Mouse (Mus musculus): ENCODE results near the gene Olfr1466. TPM values are rescaled to one million over a fixed set of nuclear protein-coding genes. Genes with fewer than 3 reads are reported as not detected.

The Olfr1466 gene
- not detected in 2 replicates for polyA plus RNA-seq (2012; rRNA removed; ENCODE audit: low replicate concordance)

GRCm38 (mm10) chr19:13338562-13338961 lies at the start of gene Olfr1466:
Olfr1466 (plus strand) TSS chr19:13338862.

GRCm38 (mm10) chr19:13315441-13315840 lies 23.2 kb upstream of the Olfr1466 start, which contains the start of gene Olfr1465:
Olfr1465 (minus strand) TSS chr19:13315541.

GRCm38 (mm10) chr19:13361936-13362335 lies 23.3 kb downstream of the Olfr1466 start, which contains the start of gene Olfr1467:
Olfr1467 (plus strand) TSS chr19:13362236.

Other genes starting within 250 kb of the Olfr1466 start
- gene Olfr1457, start 241.0 kb upstream of the Olfr1466 start, polyA plus RNA-seq (2012; rRNA removed; ENCODE audit: low replicate concordance), result not detected in 2 replicates
- gene Olfr1458, start 232.1 kb upstream of the Olfr1466 start, polyA plus RNA-seq (2012; rRNA removed; ENCODE audit: low replicate concordance), result not detected in 2 replicates
- gene Olfr1459, start 189.3 kb upstream of the Olfr1466 start, polyA plus RNA-seq (2012; rRNA removed; ENCODE audit: low replicate concordance), result not detected in 2 replicates
- not detected in 2 replicates for gene Olfr1461, start 175.9 kb upstream of the Olfr1466 start, polyA plus RNA-seq (2012; rRNA removed; ENCODE audit: low replicate concordance)
- not detected in 2 replicates for gene Olfr1462, start 153.1 kb upstream of the Olfr1466 start, polyA plus RNA-seq (2012; rRNA removed; ENCODE audit: low replicate concordance)
- gene Olfr1463, start 107.5 kb upstream of the Olfr1466 start, polyA plus RNA-seq (2012; rRNA removed; ENCODE audit: low replicate concordance), result not detected in 2 replicates
- not detected in 2 replicates for gene Olfr1465, start 23.3 kb upstream of the Olfr1466 start, polyA plus RNA-seq (2012; rRNA removed; ENCODE audit: low replicate concordance)
- gene Olfr1467, start 23.4 kb downstream of the Olfr1466 start, polyA plus RNA-seq (2012; rRNA removed; ENCODE audit: low replicate concordance), result not detected in 2 replicates
- not detected in 2 replicates for gene Olfr1469, start 69.0 kb downstream of the Olfr1466 start, polyA plus RNA-seq (2012; rRNA removed; ENCODE audit: low replicate concordance)
- gene Olfr1471, start 104.5 kb downstream of the Olfr1466 start, polyA plus RNA-seq (2012; rRNA removed; ENCODE audit: low replicate concordance), result not detected in 2 replicates
- not detected in 2 replicates for gene Olfr1472, start 117.2 kb downstream of the Olfr1466 start, polyA plus RNA-seq (2012; rRNA removed; ENCODE audit: low replicate concordance)
- gene Olfr1474, start 130.7 kb downstream of the Olfr1466 start, polyA plus RNA-seq (2012; rRNA removed; ENCODE audit: low replicate concordance), result not detected in 2 replicates
- not detected in 2 replicates for gene Olfr1475, start 141.3 kb downstream of the Olfr1466 start, polyA plus RNA-seq (2012; rRNA removed; ENCODE audit: low replicate concordance)
- not detected in 2 replicates for gene Olfr1477, start 161.7 kb downstream of the Olfr1466 start, polyA plus RNA-seq (2012; rRNA removed; ENCODE audit: low replicate concordance)
- not detected in 2 replicates for gene Olfr1480, start 189.1 kb downstream of the Olfr1466 start, polyA plus RNA-seq (2012; rRNA removed; ENCODE audit: low replicate concordance)
- gene Olfr1484, start 244.6 kb downstream of the Olfr1466 start, polyA plus RNA-seq (2012; rRNA removed; ENCODE audit: low replicate concordance), result not detected in 2 replicates